Mouse (Mus musculus) hindbrain, embryonic 10.5 days (tissue): ENCODE data around the gene Fscn2. TPM values are rescaled to one million over a fixed set of nuclear protein-coding genes. Genes with fewer than 3 reads are reported as not detected.
"Not testable (repeated sequence)": the region's sequence is repeated elsewhere in the genome, so short reads cannot be mapped to it uniquely, and the experiment has no call there.

Source experiments
- DNase-seq: peaks from one replicate; pipeline ENCODE4 v3.0.0-alpha.2; 2017; ENCODE audit warnings: low spot score
- H3K27ac ChIP-seq: fragments of 300-500 bp; sonication (generic); 2 replicates; pipeline ENCODE4 v1.5.1; 2016; ENCODE audit warnings: mild to moderate bottlenecking, moderate library complexity
- H3K27me3 ChIP-seq: fragments of 300-500 bp; sonication (generic); 2 replicates; pipeline ENCODE4 v1.6.1; 2016; ENCODE audit warnings: mild to moderate bottlenecking; ENCODE audit not compliant: poor library complexity, insufficient read depth, severe bottlenecking
- H3K36me3 ChIP-seq: fragments of 300-500 bp; sonication (generic); 2 replicates; pipeline ENCODE4 v1.6.1; 2016; ENCODE audit warnings: mild to moderate bottlenecking, moderate library complexity
- H3K4me1 ChIP-seq: fragments of 300-500 bp; sonication (generic); replicated peaks from 2 replicates; pipeline ENCODE4 v1.6.1; 2016; ENCODE audit warnings: mild to moderate bottlenecking
- H3K4me3 ChIP-seq: fragments of 300-500 bp; sonication (generic); 2 replicates; pipeline ENCODE4 v1.5.1; 2016; ENCODE audit warnings: mild to moderate bottlenecking, moderate library complexity
- H3K9me3 ChIP-seq: fragments of 300-500 bp; sonication (generic); 2 replicates; pipeline ENCODE4 v1.6.1; 2016; ENCODE audit warnings: mild to moderate bottlenecking, moderate library complexity
- WGBS: fragments of 180-500 bp; shearing (Covaris S2); methylation state at CpG from one replicate; pipeline ENCODE4 v1.1.7; 2016; 5-methylcytosine and 5-hydroxymethylcytosine counted together
- polyA plus RNA-seq: library from polyadenylated mRNA; unstranded; fragments of >200 nt; fragmentation: Nextera tagmentation; extraction: Ambion mirVana; gene quantifications from 2 replicates; pipeline ENCODE4 v1.2.1, GENCODE M21; 2016

Gene Fscn2
- polyA plus RNA-seq, 1 experiment from 2014 or later = 0.77 TPM

GRCm38 (mm10) chr11:120399319-120399718 lies 38.0 kb downstream of the Fscn2 start:
- H3K27ac ChIP-seq = no peak overlapping the region
- H3K27me3 ChIP-seq = no peaks in the 10 kb centered on the region
- no peak for DNase-seq
- H3K4me1 ChIP-seq = no peaks in the 10 kb centered on the region
- 95% methylated on average over 2 of the region's 2 CpGs for WGBS
- H3K9me3 ChIP-seq = no peaks in the 10 kb centered on the region
- peaks cover 97% of the 10 kb centered on the region for H3K36me3 ChIP-seq
- no peak overlapping the region for H3K4me3 ChIP-seq

GRCm38 (mm10) chr11:120404814-120405213 lies 43.5 kb downstream of the Fscn2 start:
- H3K4me1 ChIP-seq = no peaks in the 10 kb centered on the region
- no peak overlapping the region for H3K27ac ChIP-seq
- no peak for DNase-seq
- no peaks in the 10 kb centered on the region for H3K27me3 ChIP-seq
- 98% methylated on average over 1 of the region's 1 CpGs for WGBS
- no peak overlapping the region for H3K4me3 ChIP-seq
- no peaks in the 10 kb centered on the region for H3K9me3 ChIP-seq
- H3K36me3 ChIP-seq = peaks cover 100% of the 10 kb centered on the region

- no peaks in the 10 kb centered on the region for H3K4me1 ChIP-seq
- H3K9me3 ChIP-seq = no peaks in the 10 kb centered on the region
- WGBS = 94% methylated on average over 3 of the region's 3 CpGs
- H3K27ac ChIP-seq = no peak overlapping the region
- DNase-seq = no peak
- no peaks in the 10 kb centered on the region for H3K27me3 ChIP-seq
- H3K36me3 ChIP-seq = peaks cover 100% of the 10 kb centered on the region
- H3K4me3 ChIP-seq = no peak overlapping the region
Measured at GRCm38 (mm10) chr11:120405867-120406266, 44.5 kb downstream of the Fscn2 start.

- Histone ChIP-seq H3K27me3 (no peaks in the 10 kb centered on the region), H3K36me3 (peaks cover 100% of the 10 kb centered on the region), H3K4me1 (no peaks in the 10 kb centered on the region), H3K4me3 (no peak overlapping the region), H3K9me3 (no peaks in the 10 kb centered on the region), H3K27ac (no peak overlapping the region)
- WGBS = 87% methylated on average over 1 of the region's 1 CpGs
- no peak for DNase-seq
Measured at GRCm38 (mm10) chr11:120406445-120406844, 45.1 kb downstream of the Fscn2 start.

GRCm38 (mm10) chr11:120413621-120414020 lies 52.3 kb downstream of the Fscn2 start:
- WGBS = 95% methylated on average over 8 of the region's 10 CpGs
- H3K9me3 ChIP-seq, H3K27me3 ChIP-seq, H3K27ac ChIP-seq, H3K4me1 ChIP-seq, H3K4me3 ChIP-seq, DNase-seq: not testable (repeated sequence)
- H3K36me3 ChIP-seq = peaks cover 98% of the 10 kb centered on the region

Other genes starting within 250 kb of the Fscn2 start
- 99.1 and 114 TPM in 2 replicates for gene Slc38a10, start 210.2 kb upstream of the Fscn2 start, polyA plus RNA-seq
- 17.0 and 18.8 TPM in 2 replicates for gene Bahcc1, start 128.6 kb upstream of the Fscn2 start, polyA plus RNA-seq
- 3,119 and 3,536 TPM in 2 replicates for gene Actg1, start 13.0 kb upstream of the Fscn2 start, polyA plus RNA-seq
- gene Faap100, start 17.2 kb downstream of the Fscn2 start, polyA plus RNA-seq = 38.0 and 45.9 TPM in 2 replicates
- 47.7 and 49.3 TPM in 2 replicates for gene Nploc4, start 76.2 kb downstream of the Fscn2 start, polyA plus RNA-seq
- 0.12 and 0.46 TPM in 2 replicates for gene Tspan10, start 81.1 kb downstream of the Fscn2 start, polyA plus RNA-seq
- 0.31 and 0.35 TPM in 2 replicates for gene Pde6g, start 92.0 kb downstream of the Fscn2 start, polyA plus RNA-seq
- gene Oxld1, start 96.5 kb downstream of the Fscn2 start, polyA plus RNA-seq = 12.5 and 13.2 TPM in 2 replicates
- 34.4 and 37.3 TPM in 2 replicates for gene Ccdc137, start 96.6 kb downstream of the Fscn2 start, polyA plus RNA-seq
- 59.6 and 62.3 TPM in 2 replicates for gene Arl16, start 106.1 kb downstream of the Fscn2 start, polyA plus RNA-seq
- gene Mrpl12, start 123.1 kb downstream of the Fscn2 start, polyA plus RNA-seq = 171 and 186 TPM in 2 replicates
- 50.6 and 53.3 TPM in 2 replicates for gene Slc25a10, start 130.3 kb downstream of the Fscn2 start, polyA plus RNA-seq
- 0.14 and 0.17 TPM in 2 replicates for gene Gcgr, start 169.2 kb downstream of the Fscn2 start, polyA plus RNA-seq
- 219 and 261 TPM in 2 replicates for gene Mcrip1, start 188.2 kb downstream of the Fscn2 start, polyA plus RNA-seq
- gene Ppp1r27, start 189.6 kb downstream of the Fscn2 start, polyA plus RNA-seq = 0.27 TPM in 1 of 2 replicates, not detected in the other
- 519 and 570 TPM in 2 replicates for gene P4hb, start 211.7 kb downstream of the Fscn2 start, polyA plus RNA-seq
- 799 and 820 TPM in 2 replicates for gene Arhgdia, start 220.1 kb downstream of the Fscn2 start, polyA plus RNA-seq
- gene Alyref, start 236.8 kb downstream of the Fscn2 start, polyA plus RNA-seq = 607 and 643 TPM in 2 replicates
- 237 TPM in 2 replicates for gene Anapc11, start 236.9 kb downstream of the Fscn2 start, polyA plus RNA-seq
- 0.34 and 0.63 TPM in 2 replicates for gene Npb, start 246.9 kb downstream of the Fscn2 start, polyA plus RNA-seq